ENCODE assay signal across 19 mouse cellular contexts in genomic region chr7:70424231-70424620, GRCm38 (mm10). TPM values are rescaled to one million over a fixed set of nuclear protein-coding genes. Genes with fewer than 3 reads are reported as not detected.
DNase-seq lines count a peak whose midpoint lies in the region; ATAC-seq and TF ChIP-seq lines count a peak whose summit lies in the region.
"Had no signal": no experiment of that assay in that cellular context is flagged by ENCODE, and none has a peak within 500 bp of the region (broad histone marks: within the 10 kb centered on the region; RNA-seq: fewer than 3 reads in every experiment).

No protein-coding gene starts in this region.

- H3K4me3 ChIP-seq in forebrain, embryonic 12.5 days (replicated peaks): no peak overlapping the region
- H3K4me3 ChIP-seq in hindbrain, embryonic 14.5 days (replicated peaks; ENCODE audit: low read length): no peak overlapping the region
- H3K4me3 ChIP-seq in midbrain, postnatal 0 days (ENCODE audit: low read depth, low read length): no peak overlapping the region
- H3K4me3 ChIP-seq: embryonic facial prominence, embryonic 13.5 days; heart, embryonic 15.5 days; kidney, embryonic 15.5 days; lung, embryonic 15.5 days; stomach, embryonic 15.5 days had no signal

- 0 out of 2 replicates have a peak overlapping the region, but pooled peaks have one; percentile 3 for H3K4me2 ChIP-seq in forebrain, embryonic 12.5 days
- no peak overlapping the region for H3K4me2 ChIP-seq in hindbrain, embryonic 14.5 days (replicated peaks)
- no peak overlapping the region for H3K4me2 ChIP-seq in midbrain, postnatal 0 days (ENCODE audit: low read depth, low read length, poor library complexity, severe bottlenecking)
- H3K4me2 ChIP-seq: embryonic facial prominence, embryonic 13.5 days; heart, embryonic 15.5 days; kidney, embryonic 15.5 days; liver, embryonic 11.5 days; lung, embryonic 15.5 days; stomach, embryonic 15.5 days had no signal

- no peaks in the 10 kb centered on the region for H3K27me3 ChIP-seq in forebrain, embryonic 12.5 days
- H3K27me3 ChIP-seq in hindbrain, embryonic 14.5 days (ENCODE audit: control insufficient read depth, insufficient read depth, low read length): no peaks in the 10 kb centered on the region
- no peaks in the 10 kb centered on the region for H3K27me3 ChIP-seq in midbrain, postnatal 0 days (ENCODE audit: insufficient read depth, low read length)
- H3K27me3 ChIP-seq: CH12.LX; heart, embryonic 15.5 days; kidney, embryonic 15.5 days; lung, embryonic 15.5 days; stomach, embryonic 15.5 days had no signal

- no peak overlapping the region for H3K9ac ChIP-seq in forebrain, embryonic 12.5 days
- no peak overlapping the region for H3K9ac ChIP-seq in hindbrain, embryonic 14.5 days
- H3K9ac ChIP-seq in midbrain, postnatal 0 days (replicated peaks; ENCODE audit: low read length, poor library complexity, severe bottlenecking): no peak overlapping the region
- H3K9ac ChIP-seq: embryonic facial prominence, embryonic 13.5 days; heart, embryonic 15.5 days; kidney, embryonic 15.5 days; lung, embryonic 15.5 days; stomach, embryonic 15.5 days had no signal

- no peaks in the 10 kb centered on the region for H3K9me3 ChIP-seq in forebrain, embryonic 12.5 days
- H3K9me3 ChIP-seq in hindbrain, embryonic 14.5 days (ENCODE audit: control insufficient read depth, low read length): no peaks in the 10 kb centered on the region
- no peaks in the 10 kb centered on the region for H3K9me3 ChIP-seq in midbrain, postnatal 0 days (ENCODE audit: low read length)
- H3K9me3 ChIP-seq: embryonic facial prominence, embryonic 13.5 days; heart, embryonic 15.5 days; kidney, embryonic 15.5 days; lung, embryonic 15.5 days; stomach, embryonic 15.5 days had no signal

- H3K36me3 ChIP-seq in forebrain, embryonic 12.5 days (replicated peaks): no peaks in the 10 kb centered on the region
- no peaks in the 10 kb centered on the region for H3K36me3 ChIP-seq in hindbrain, embryonic 14.5 days (replicated peaks; ENCODE audit: control insufficient read depth, insufficient read depth)
- no peaks in the 10 kb centered on the region for H3K36me3 ChIP-seq in midbrain, postnatal 0 days (ENCODE audit: insufficient read depth, low read length)
- H3K36me3 ChIP-seq: embryonic facial prominence, embryonic 13.5 days; heart, embryonic 15.5 days; lung, embryonic 15.5 days; stomach, embryonic 15.5 days had no signal

- 0 out of 2 replicates have a peak overlapping the region, but pooled peaks have one; percentile 27 for H3K27ac ChIP-seq in forebrain, embryonic 12.5 days
- H3K27ac ChIP-seq in hindbrain, embryonic 14.5 days: peak overlapping the region; percentile 36; the same call in 1 of the 2 replicates
- no peak overlapping the region for H3K27ac ChIP-seq in midbrain, postnatal 0 days (ENCODE audit: low read depth, low read length)
- H3K27ac ChIP-seq: embryonic facial prominence, embryonic 13.5 days; heart, embryonic 15.5 days; kidney, embryonic 15.5 days; lung, embryonic 15.5 days; stomach, embryonic 15.5 days had no signal

- peaks cover 11% of the 10 kb centered on the region for H3K4me1 ChIP-seq in forebrain, embryonic 12.5 days
- H3K4me1 ChIP-seq in hindbrain, embryonic 14.5 days (replicated peaks; ENCODE audit: control insufficient read depth, insufficient read depth, low read length): peaks cover 10% of the 10 kb centered on the region; the same call in 1 of the 2 replicates
- no peaks in the 10 kb centered on the region for H3K4me1 ChIP-seq in midbrain, postnatal 0 days (ENCODE audit: insufficient read depth, low read length)
- H3K4me1 ChIP-seq: embryonic facial prominence, embryonic 13.5 days; heart, embryonic 15.5 days; lung, embryonic 15.5 days; stomach, embryonic 15.5 days had no signal

- peak; percentile 95 for ATAC-seq in forebrain, embryonic 12.5 days (ENCODE audit: low FRiP score)
- peak; percentile 95 for ATAC-seq in hindbrain, embryonic 14.5 days (ENCODE audit: low FRiP score)
- ATAC-seq in midbrain, postnatal 0 days (ENCODE audit: low FRiP score): 0 out of 2 replicates have a peak, but pooled peaks have one; percentile 54
- no peak for ATAC-seq in CD4-positive, CD25-positive, alpha-beta regulatory T cell, adult 4 months
- ATAC-seq: inflammation-experienced regulatory T-cells, adult 6 months had no signal

- peak; percentile 65 for DNase-seq in embryo, embryonic 10.5 days (ENCODE audit: low spot score)
- peak; percentile 76 for DNase-seq in hindbrain, embryonic 14.5 days (ENCODE audit: low spot score)
- peak; percentile 64 for DNase-seq in midbrain, postnatal 0 days (ENCODE audit: low spot score)
- no peak for DNase-seq in spleen, postnatal 10 days (ENCODE audit: low spot score in 2 of 2)
- no peak for DNase-seq in kidney, adult 8-10 months
- DNase-seq: cerebellum, adult 9-10 months; gastrocnemius, postnatal 36 days; thymus, postnatal 14 days had no signal

- WGBS in forebrain, embryonic 12.5 days: 23% methylated on average over 4 of the region's 4 CpGs
- 16% methylated on average over 4 of the region's 4 CpGs for WGBS in hindbrain, embryonic 14.5 days
- 15% methylated on average over 4 of the region's 4 CpGs for WGBS in midbrain, postnatal 0 days

- no peak for TF ChIP-seq CTCF in midbrain, postnatal 0 days (IDR thresholded peaks at IDR 0.05)

RNA-seq across cellular contexts. Expression of gene Nr2f2, which starts 57.7 kb away (rescaled TPM):
- 129 and 162 TPM in 2 replicates for polyA plus RNA-seq in forebrain, embryonic 12.5 days (2016; fragmentation: Nextera tagmentation; extraction: Ambion mirVana)
- 105 and 127 TPM in 2 replicates for polyA plus RNA-seq in hindbrain, embryonic 14.5 days (2014; fragmentation: Nextera tagmentation; extraction: Ambion mirVana)
- total RNA-seq in midbrain, postnatal 0 days (2014; rRNA removed): 38.9 and 43.2 TPM in 2 replicates
- 65.4 and 81.6 TPM in 2 replicates for polyA plus RNA-seq in midbrain, postnatal 0 days (2015; fragmentation: Nextera tagmentation; extraction: Ambion mirVana)
- not detected for polyA plus RNA-seq in CD4-positive, CD25-positive, alpha-beta regulatory T cell, adult 4 months (2017; shearing (Covaris generic))
- total RNA-seq: CH12.LX; megakaryocyte progenitor cell, adult 5-6 weeks had no signal

Comparison
In these comparisons a context has a peak if more than half of its experiments do, and no peak if none do; other contexts are left out.
1. DNase-seq: peak in embryo, embryonic 10.5 days (single experiment), hindbrain, embryonic 14.5 days (single experiment) and midbrain, postnatal 0 days (single experiment); none in spleen, postnatal 10 days (0 of 2) and kidney, adult 8-10 months (0 of 2).
2. RNA of gene Nr2f2, which starts 57.7 kb away (polyA plus RNA-seq): 129 to 162 TPM in forebrain, embryonic 12.5 days, 105 to 127 TPM in hindbrain, embryonic 14.5 days and 65.4 to 81.6 TPM in midbrain, postnatal 0 days; not detected in CD4-positive, CD25-positive, alpha-beta regulatory T cell, adult 4 months; every median in the first group is over 10 times any median in the second.